Mouse (Mus musculus) left cerebral cortex, postnatal 10 days (tissue): ENCODE measurements around the gene Ap4m1. TPM values are rescaled to one million over a fixed set of nuclear protein-coding genes. Genes with fewer than 3 reads are reported as not detected.
A peak's percentile ranks its signal among the peaks of the same experiment; 100 is the strongest.

Source experiments
- DNase-seq, 2 experiments: peaks; one replicate each; pipeline ENCODE4 v3.0.0; 2021 to 2022; ENCODE audit warnings: low spot score in 2 of 2, mixed read lengths in 1 of 2; ENCODE audit errors: extremely low spot score in 1 of 2
- intact Hi-C: fragments of 180-260 bp; cut with DNase I; formaldehyde crosslinking; loops from one replicate; pipeline ENCODE4 v1.15.1; 2025
- total RNA-seq, 2 experiments: library from RNA; stranded (reverse); gene quantifications; 2 replicates each; pipeline ENCODE4 v1.2.3; 2021

The Ap4m1 gene
- 10 to 100 TPM; 26.2 to 28.1 TPM for total RNA-seq

- peak; percentile 98 for DNase-seq
- intact Hi-C loops: no loop called here
Observed at GRCm38 (mm10) chr5:138171695-138172491, at the start of gene Ap4m1, which contains the start of gene Mcm7. Ap4m1 (plus strand) TSS chr5:138172002. Mcm7 (minus strand) TSS chr5:138172422.

DNA sequence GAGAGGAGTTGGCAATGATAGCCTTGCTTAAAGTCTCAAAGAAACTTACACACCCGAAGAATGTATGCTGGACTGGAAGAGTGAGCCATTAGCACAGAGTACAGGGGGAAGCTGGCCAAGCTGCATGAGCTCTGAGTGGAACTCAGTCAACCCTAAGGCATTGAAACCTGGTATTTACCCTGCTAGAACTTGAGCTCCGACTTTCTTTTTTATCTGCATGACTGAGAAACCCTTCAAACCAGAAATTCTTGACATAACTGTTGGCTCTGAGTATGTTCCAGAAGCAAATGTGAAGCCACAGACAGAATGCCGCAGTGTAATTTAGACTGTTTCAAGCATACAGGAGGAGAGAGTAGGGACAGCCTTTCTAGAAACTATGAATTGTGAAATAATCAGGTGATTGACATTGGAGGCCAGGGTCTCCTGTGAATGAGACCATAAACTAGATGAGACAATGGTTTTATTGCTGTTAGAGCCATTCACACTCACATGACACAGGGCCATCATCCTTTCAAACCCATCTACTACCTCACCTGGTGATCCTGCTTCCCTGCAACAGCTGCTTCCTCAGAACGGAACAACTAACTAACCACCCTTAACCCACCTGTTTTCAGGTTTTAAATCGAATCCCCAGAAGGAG lies 39.3 kb upstream of the Ap4m1 start:
- intact Hi-C loops: loop anchor here (10.0 kb wide), 1 partner anchor 338 kb away; no protein-coding TSS in a partner anchor
- DNase-seq: no peak

- no peak for DNase-seq
- intact Hi-C loops: loop anchor here (10.0 kb wide), 1 partner anchor 342 kb away; no protein-coding TSS in a partner anchor
Observed at GRCm38 (mm10) chr5:138137257-138137656, 34.5 kb upstream of the Ap4m1 start.

- no peak for DNase-seq
- intact Hi-C loops: loop anchor here (10.0 kb wide), 1 partner anchor 343 kb away; no protein-coding TSS in a partner anchor
Observed at GRCm38 (mm10) chr5:138137935-138138549, 33.8 kb upstream of the Ap4m1 start.

GRCm38 (mm10) chr5:138138585-138138984 lies 33.2 kb upstream of the Ap4m1 start:
- DNase-seq: no peak
- intact Hi-C loops: loop anchor here (10.0 kb wide), 1 partner anchor 344 kb away; no protein-coding TSS in a partner anchor

GRCm38 (mm10) chr5:138154390-138154789 lies 17.4 kb upstream of the Ap4m1 start:
- intact Hi-C loops: loop anchor here (10.0 kb wide), 1 partner anchor 270 kb away; no protein-coding TSS in a partner anchor
- DNase-seq: no peak

- DNase-seq: peak; percentile 88 to 91
- intact Hi-C loops: loop anchor here (10.0 kb wide), 1 partner anchor 271 kb away; no protein-coding TSS in a partner anchor
Observed at GRCm38 (mm10) chr5:138155443-138155976, 16.3 kb upstream of the Ap4m1 start, which contains the start of gene Zfp113. Zfp113 (minus strand) TSS chr5:138155744.

GRCm38 (mm10) chr5:138160224-138160762 lies 11.5 kb upstream of the Ap4m1 start:
- intact Hi-C loops: no loop called here
- DNase-seq: no peak

DNA sequence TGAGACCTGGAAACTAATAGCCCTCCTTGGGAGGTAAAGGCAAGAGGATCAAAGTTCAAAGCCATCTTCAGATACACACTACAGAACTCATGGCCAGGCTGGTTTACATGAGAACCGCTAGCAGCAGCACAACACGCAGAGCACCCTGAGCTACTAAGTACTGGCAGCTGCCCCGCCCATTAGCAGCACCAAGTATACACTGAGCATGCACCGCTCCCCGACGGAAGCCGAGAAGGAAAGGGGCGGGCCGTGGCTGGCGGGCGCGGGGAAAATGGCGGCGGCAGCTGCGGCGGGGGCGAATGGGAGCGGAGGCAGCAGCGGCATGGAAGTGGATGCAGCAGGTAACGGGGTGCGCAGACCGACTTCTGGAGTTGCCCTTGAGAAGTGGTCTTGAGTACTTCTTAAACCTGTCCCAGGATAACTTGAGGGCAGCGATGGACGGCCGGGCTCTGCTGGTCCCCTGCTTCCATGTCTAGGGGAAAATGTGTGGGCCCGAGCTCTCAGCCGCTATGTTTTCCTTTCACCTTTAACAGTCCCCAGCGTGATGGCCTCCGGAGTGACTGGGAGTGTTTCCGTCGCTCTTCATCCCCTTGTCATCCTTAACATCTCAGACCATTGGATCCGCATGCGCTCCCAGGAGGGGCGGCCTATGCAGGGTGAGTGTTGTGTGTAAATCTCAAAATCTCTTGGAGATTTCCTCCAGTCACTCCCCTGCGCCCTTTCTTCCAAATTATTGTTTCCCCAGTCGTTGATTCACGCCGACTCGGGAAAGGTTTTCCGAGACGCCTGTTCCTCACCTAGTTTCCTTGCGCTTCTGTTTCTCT lies 10.7 kb upstream of the Ap4m1 start, which contains the start of gene Cops6:
Cops6 (plus strand) TSS at position 230 of the 824 bp plus-strand sequence.
- peak; percentile 91 to 97 for DNase-seq
- intact Hi-C loops: no loop called here

- intact Hi-C loops: no loop called here
- no peak for DNase-seq
Observed at GRCm38 (mm10) chr5:138163046-138163445, 8.8 kb upstream of the Ap4m1 start.

DNA sequence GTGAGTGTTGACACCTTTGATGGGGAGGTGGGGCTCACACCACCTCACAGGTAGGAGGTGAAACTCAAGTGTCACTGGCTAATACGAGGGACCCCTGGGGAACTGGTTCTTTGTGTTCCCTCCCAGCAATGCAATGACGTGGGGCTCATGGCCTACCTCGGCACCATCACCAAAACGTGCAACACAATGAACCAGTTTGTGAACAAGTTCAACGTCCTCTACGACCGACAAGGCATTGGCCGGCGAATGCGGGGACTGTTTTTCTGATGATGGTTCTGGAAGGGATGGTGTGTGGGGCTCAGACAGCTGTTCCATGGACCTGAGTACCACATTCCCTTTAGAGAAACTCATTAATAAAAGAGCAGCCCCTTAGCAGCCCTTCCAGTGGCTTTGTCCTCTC lies 8.2 kb upstream of the Ap4m1 start:
- intact Hi-C loops: no loop called here

DNA sequence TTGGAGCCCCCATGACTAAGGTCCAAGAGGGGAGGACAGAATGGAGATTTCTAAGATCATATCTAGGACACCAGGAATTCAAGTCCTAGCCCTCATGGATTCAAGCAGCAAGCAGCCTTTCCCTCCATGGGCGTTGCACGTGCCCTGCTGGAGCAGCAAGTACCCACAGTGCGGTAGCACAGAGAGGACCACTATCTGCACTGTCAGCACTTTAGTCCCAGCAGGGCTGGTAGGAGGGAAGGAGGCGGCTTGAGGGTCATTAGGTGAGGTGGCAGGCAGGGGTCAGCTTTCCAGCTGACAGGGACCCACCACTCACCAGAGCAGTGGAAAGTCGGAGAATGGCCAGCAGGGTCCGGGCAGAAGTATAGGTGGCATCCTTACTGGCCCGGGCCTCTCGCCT lies 6.2 kb upstream of the Ap4m1 start:
- DNase-seq: no peak
- intact Hi-C loops: no loop called here

More for the DNA sequence above, 8.2 kb upstream of the Ap4m1 start:
- no peak for DNase-seq

DNA sequence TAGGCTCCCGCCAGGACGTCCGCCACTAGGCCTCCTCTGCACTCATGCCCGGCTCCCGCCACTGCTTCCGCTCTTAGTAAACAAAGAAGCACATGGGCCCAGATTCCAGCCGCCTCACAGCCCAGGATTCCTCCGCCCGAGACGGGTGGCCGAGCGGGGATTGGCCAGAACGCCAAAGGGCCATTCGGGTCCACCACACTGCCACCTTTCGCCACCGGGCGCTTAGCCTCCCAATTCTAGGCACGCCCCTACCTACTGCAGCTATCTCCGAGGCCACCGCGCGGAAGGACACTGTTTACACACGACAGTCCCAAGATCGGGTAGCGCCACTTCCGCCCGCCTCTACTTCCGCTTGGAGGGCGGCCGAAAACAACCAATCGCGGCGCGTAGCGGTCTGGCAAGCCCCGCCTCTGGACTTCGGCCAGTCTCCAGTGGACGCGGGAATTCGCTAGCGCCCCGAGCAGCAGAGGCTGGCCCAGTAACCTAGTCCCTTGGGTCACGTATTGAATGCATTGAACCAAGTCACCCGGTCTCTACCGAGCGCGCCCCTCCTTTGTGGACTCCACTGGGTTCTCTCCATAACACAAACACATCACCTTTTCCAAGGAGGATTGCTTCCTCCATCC lies 753 bp upstream of the Ap4m1 start:
- DNase-seq: peak; percentile 94 to 98
- intact Hi-C loops: no loop called here

DNA sequence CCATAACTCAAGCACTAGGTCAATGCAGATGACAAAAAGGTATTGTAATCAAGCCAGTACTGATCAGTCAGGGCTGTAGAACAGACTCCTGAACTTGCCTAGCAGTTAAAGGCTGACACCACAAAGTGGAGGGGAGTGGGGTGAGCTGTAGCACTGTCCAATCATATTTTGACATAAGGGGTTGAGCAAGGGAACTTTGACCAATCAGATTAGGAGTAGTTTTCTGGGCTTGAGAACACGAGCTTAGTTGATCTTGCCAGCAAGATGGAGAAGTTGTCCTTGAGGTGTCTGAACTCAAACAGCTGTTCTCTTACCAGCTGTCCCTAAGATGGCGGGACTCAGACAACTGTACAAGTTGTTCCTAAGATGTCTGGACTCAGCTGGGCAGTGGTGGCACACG lies 1.4 kb downstream of the Ap4m1 start:
- DNase-seq: no peak
- intact Hi-C loops: no loop called here

GRCm38 (mm10) chr5:138186950-138187638 lies 15.3 kb downstream of the Ap4m1 start, which contains the start of the genes Taf6 and Cnpy4:
Taf6 (minus strand) TSS chr5:138187451.
Cnpy4 (plus strand) TSS chr5:138187485.
- peak; percentile 80 to 89 for DNase-seq
- intact Hi-C loops: no loop called here

GRCm38 (mm10) chr5:138187661-138188306 lies 16.0 kb downstream of the Ap4m1 start:
- intact Hi-C loops: no loop called here
- DNase-seq: peak; percentile 69 to 85
